In genomic region chr13:64378601-64379000, GRCm38 (mm10) we compare ENCODE assay signal across 22 mouse cellular contexts. TPM values are rescaled to one million over a fixed set of nuclear protein-coding genes. Genes with fewer than 3 reads are reported as not detected.
A peak's percentile ranks its signal among the peaks of the same experiment; 100 is the strongest.
DNase-seq lines count a peak whose midpoint lies in the region; ATAC-seq and TF ChIP-seq lines count a peak whose summit lies in the region.
"Had no signal": no experiment of that assay in that cellular context is flagged by ENCODE, and none has a peak within 500 bp of the region (broad histone marks: within the 10 kb centered on the region; RNA-seq: fewer than 3 reads in every experiment).

No protein-coding gene starts in this region.

- H3K36me3 ChIP-seq in heart, embryonic 10.5 days = no peaks in the 10 kb centered on the region
- no peaks in the 10 kb centered on the region for H3K36me3 ChIP-seq in heart, embryonic 11.5 days (ENCODE audit: control insufficient read depth, insufficient read depth, low read length)
- no peaks in the 10 kb centered on the region for H3K36me3 ChIP-seq in myocyte (ENCODE audit: control insufficient read depth, insufficient read depth)
- H3K36me3 ChIP-seq: G1E had no signal

- H3K79me2 ChIP-seq in myocyte (ENCODE audit: control insufficient read depth, insufficient read depth) = no peaks in the 10 kb centered on the region

- 83% methylated on average over 4 of the region's 4 CpGs for WGBS in heart, embryonic 10.5 days
- WGBS in heart, embryonic 11.5 days (ENCODE audit: insufficient replicate concordance) = 85% methylated on average over 4 of the region's 4 CpGs

- DNase-seq in heart, adult 11 months = peak; percentile 27
- no peak for DNase-seq in heart, adult 8-10 months (ENCODE audit: low spot score)
- DNase-seq in heart, embryonic 10.5 days (ENCODE audit: low spot score) = peak; percentile 3
- no peak for DNase-seq in cerebellum, adult 11-12 months
- no peak for DNase-seq in adrenal gland, adult 8-10 months
- DNase-seq: adrenal gland, adult 2 months; adrenal gland, postnatal 10 days; adrenal gland, postnatal 14 days; adrenal gland, postnatal 25 days; adrenal gland, postnatal 36 days; B cell, adult 2 months; cerebellum, adult 11 months; cerebellum, adult 18-20 months; cerebellum, adult 2 months had no signal

- no peaks in the 10 kb centered on the region for H3K27me3 ChIP-seq in heart, embryonic 10.5 days (ENCODE audit: insufficient read depth, poor library complexity, severe bottlenecking)
- H3K27me3 ChIP-seq in heart, embryonic 11.5 days (ENCODE audit: control insufficient read depth, insufficient read depth, low read length) = no peaks in the 10 kb centered on the region
- H3K27me3 ChIP-seq in myocyte (ENCODE audit: control insufficient read depth, insufficient read depth, insufficient read length) = no peaks in the 10 kb centered on the region
- H3K27me3 ChIP-seq: CH12.LX, Patski had no signal

- H3K4me3 ChIP-seq in heart, embryonic 10.5 days = no peak overlapping the region
- H3K4me3 ChIP-seq in heart, embryonic 11.5 days (ENCODE audit: low read depth, low read length) = no peak overlapping the region
- H3K4me3 ChIP-seq in myocyte = no peak overlapping the region

- H3K4me2 ChIP-seq in heart, embryonic 11.5 days = no peak overlapping the region
- no peak overlapping the region for H3K4me2 ChIP-seq in myocyte (ENCODE audit: low read depth)

- no peak overlapping the region for H3ac ChIP-seq in myocyte (ENCODE audit: control insufficient read depth, insufficient read length)

- ATAC-seq in heart, embryonic 11.5 days (replicated peaks; ENCODE audit: insufficient number of reproducible peaks, low FRiP score, low TSS enrichment) = no peak
- ATAC-seq in megakaryocyte, adult 5-6 weeks (ENCODE audit: poor library complexity, severe bottlenecking) = peak; percentile 45; the same call in 1 of the 2 replicates
- ATAC-seq: activated CD4-positive, CD25-positive, alpha-beta regulatory T cell, adult 4 months; CD4-positive, CD25-positive, alpha-beta regulatory T cell, adult 4 months; Patski had no signal

- peaks cover 11% of the 10 kb centered on the region; the same call in 1 of the 2 replicates for H3K4me1 ChIP-seq in heart, embryonic 10.5 days
- H3K4me1 ChIP-seq in heart, embryonic 11.5 days (ENCODE audit: control insufficient read depth, insufficient read depth, low read length) = peaks cover 8% of the 10 kb centered on the region

- TF ChIP-seq POLR2A in myocyte (IDR thresholded peaks at IDR 0.05; ENCODE audit: insufficient read length, low read depth) = no peak

- no peak overlapping the region for H3K27ac ChIP-seq in heart, embryonic 10.5 days
- H3K27ac ChIP-seq in heart, embryonic 11.5 days (ENCODE audit: low read depth, low read length) = no peak overlapping the region

- H3K9ac ChIP-seq in heart, embryonic 11.5 days (ENCODE audit: low read depth, low read length) = no peak overlapping the region

- H3K9me3 ChIP-seq in heart, embryonic 10.5 days = no peaks in the 10 kb centered on the region
- no peaks in the 10 kb centered on the region for H3K9me3 ChIP-seq in heart, embryonic 11.5 days (replicated peaks; ENCODE audit: control insufficient read depth, low read length)
- H3K9me3 ChIP-seq: G1E had no signal

TF ChIP-seq in myocyte, 11 proteins besides CTCF, POLR2A, EP300 and RAD21:
- TF ChIP-seq USF1 (IDR thresholded peaks at IDR 0.05; ENCODE audit: low read depth) = no peak
- TF ChIP-seq TCF3 (IDR thresholded peaks at IDR 0.05; ENCODE audit: insufficient read length, low read depth) = no peak
- no peak for TF ChIP-seq POLR2AphosphoS2 (IDR thresholded peaks at IDR 0.05; ENCODE audit: insufficient read length, low read depth)
- TF ChIP-seq REST (IDR thresholded peaks at IDR 0.05; ENCODE audit: insufficient read depth, insufficient read length) = no peak
- peak; percentile 14 for TF ChIP-seq TCF12 (IDR thresholded peaks at IDR 0.05; ENCODE audit: insufficient read depth, poor library complexity, severe bottlenecking)
- peak in 1 of 3 experiments; percentile 82 for TF ChIP-seq MYOG (IDR thresholded peaks at IDR 0.05; ENCODE audit: control insufficient read depth in 1 of 3, insufficient read depth in 1 of 3, insufficient read length in 2 of 3, low read depth in 2 of 3)
- TF ChIP-seq CEBPB (IDR thresholded peaks at IDR 0.05; ENCODE audit: insufficient read depth, poor library complexity, severe bottlenecking) = no peak
- TF ChIP-seq MYOD1 (IDR thresholded peaks at IDR 0.05; ENCODE audit: control insufficient read depth in 1 of 3, insufficient read length in 2 of 3, low read depth in 2 of 3) = peak in 1 of 3 experiments; percentile 61
- TF ChIP-seq SRF (IDR thresholded peaks at IDR 0.05; ENCODE audit: control insufficient read depth, insufficient read length, low read depth) = no peak
- TF ChIP-seq E2F4 (IDR thresholded peaks at IDR 0.05; ENCODE audit: insufficient read depth) = no peak
- TF ChIP-seq MAX (IDR thresholded peaks at IDR 0.05; ENCODE audit: low read depth) = no peak

RNA-seq across cellular contexts. Expression of gene Ctsl, which starts 7.9 kb away (rescaled TPM):
- 100 to 1,000 TPM; 187 to 292 (median 203) TPM for total RNA-seq in heart, adult 8-10 months (2022)
- polyA plus RNA-seq in heart, embryonic 10.5 days (2016; fragmentation: Nextera tagmentation; extraction: Ambion mirVana) = 240 and 241 TPM in 2 replicates
- 296 and 339 TPM in 2 replicates for polyA plus RNA-seq in heart, embryonic 11.5 days (2014; fragmentation: Nextera tagmentation; extraction: Ambion mirVana)
- total RNA-seq in megakaryocyte, adult 5-6 weeks (2015) = 44.5 and 56.8 TPM in 2 replicates
- 50.3 and 57.5 TPM in 2 replicates for total RNA-seq in megakaryocyte, adult 5-6 weeks (2017)
- 778 TPM for polyA plus RNA-seq in myocyte (2012; fragmentation: generic; extraction: Trizol)
- total RNA-seq in adrenal gland, adult 8-10 months (2022) = 100 to 1,000 TPM; 197 to 449 (median 314) TPM

RNA-seq across cellular contexts. Expression of gene Cdk20, which starts 53.5 kb away (rescaled TPM):
- total RNA-seq in heart, adult 8-10 months (2022) = 1 to 10 TPM; 2.6 to 3.9 (median 2.8) TPM
- polyA plus RNA-seq in heart, embryonic 10.5 days (2016; fragmentation: Nextera tagmentation; extraction: Ambion mirVana) = 4.1 and 6.2 TPM in 2 replicates
- polyA plus RNA-seq in heart, embryonic 11.5 days (2014; fragmentation: Nextera tagmentation; extraction: Ambion mirVana) = 4.4 and 4.7 TPM in 2 replicates
- 2.5 and 4.2 TPM in 2 replicates for total RNA-seq in megakaryocyte, adult 5-6 weeks (2015)
- 4.5 and 5.2 TPM in 2 replicates for total RNA-seq in megakaryocyte, adult 5-6 weeks (2017)
- polyA plus RNA-seq in myocyte (2012; fragmentation: generic; extraction: Trizol) = 11.4 TPM
- 1 to 10 TPM; 3.3 to 5.1 (median 4.7) TPM for total RNA-seq in adrenal gland, adult 8-10 months (2022)

Comparison
In these comparisons a context has a peak if more than half of its experiments do, and no peak if none do; other contexts are left out.
1. DNase-seq: peak in heart, adult 11 months (single experiment) and heart, embryonic 10.5 days (single experiment); none in heart, adult 8-10 months (single experiment), cerebellum, adult 11-12 months (single experiment) and adrenal gland, adult 8-10 months (single experiment).